Mouse (Mus musculus) neutrophil, adult 5-6 weeks (primary cell): ENCODE results near the gene Tmem53. TPM values are rescaled to one million over a fixed set of nuclear protein-coding genes. Genes with fewer than 3 reads are reported as not detected.
"Not testable (repeated sequence)": the region's sequence is repeated elsewhere in the genome, so short reads cannot be mapped to it uniquely, and the experiment has no call there.

Experiments used
- ATAC-seq: fragments of 151-379, 151-347 bp; 2 replicates; pipeline ENCODE4 v1.8.0; 2017; ENCODE audit warnings: mild to moderate bottlenecking, moderate TSS enrichment; ENCODE audit not compliant: insufficient number of reproducible peaks, poor library complexity, low FRiP score, severe bottlenecking; ENCODE audit errors: extremely low read depth
- total RNA-seq: library from RNA; stranded (forward); fragments of 200-1000 nt; gene quantifications from 2 replicates; pipeline ENCODE4 v1.2.3, GENCODE M21; 2017

The Tmem53 gene
- total RNA-seq, 1 experiment from 2014 or later = not detected

DNA sequence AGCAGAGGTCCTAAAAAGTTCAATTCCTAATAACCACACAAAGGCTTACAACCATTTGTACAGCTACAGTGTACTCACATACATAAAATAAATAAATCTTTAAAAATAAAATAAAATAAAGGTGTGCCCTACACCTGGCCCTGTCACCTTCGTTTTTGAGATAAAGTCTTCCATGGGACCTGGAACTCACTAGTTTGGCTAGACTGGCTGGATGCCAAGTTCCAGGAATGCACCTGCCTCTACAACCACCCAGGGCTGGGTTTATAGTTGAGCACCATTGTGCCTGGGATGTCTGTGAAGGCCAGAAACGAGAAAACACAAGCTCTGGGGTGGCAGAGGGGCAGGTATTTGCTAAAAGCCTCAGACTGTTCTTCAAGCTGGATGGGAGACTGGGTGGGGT is 12.6 kb upstream of the Tmem53 start:
- no peak for ATAC-seq

DNA sequence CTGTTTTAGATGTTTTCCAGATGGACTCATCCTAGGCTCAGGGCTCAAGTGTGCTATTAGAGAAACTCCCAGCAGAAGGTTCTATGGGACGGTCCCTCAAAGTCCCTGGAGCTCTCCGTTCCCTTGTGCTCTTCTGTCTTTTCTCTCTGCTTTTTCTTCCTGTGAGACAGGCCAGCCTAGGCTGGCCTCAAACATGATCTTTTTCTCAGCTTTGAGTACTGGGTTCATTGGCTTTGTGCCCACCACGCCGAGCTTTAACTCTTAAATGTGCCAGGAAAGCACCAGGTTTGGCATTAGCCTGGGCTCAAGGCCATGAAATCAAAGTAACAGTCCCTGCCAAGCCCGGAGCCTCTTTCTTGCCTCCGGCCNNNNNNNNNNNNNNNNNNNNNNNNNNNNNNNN is 10.9 kb upstream of the Tmem53 start:
- no peak for ATAC-seq

- ATAC-seq = no peak
These were observed 769 bp upstream of the Tmem53 start for GRCm38 (mm10) chr4:117250982-117251381.

DNA sequence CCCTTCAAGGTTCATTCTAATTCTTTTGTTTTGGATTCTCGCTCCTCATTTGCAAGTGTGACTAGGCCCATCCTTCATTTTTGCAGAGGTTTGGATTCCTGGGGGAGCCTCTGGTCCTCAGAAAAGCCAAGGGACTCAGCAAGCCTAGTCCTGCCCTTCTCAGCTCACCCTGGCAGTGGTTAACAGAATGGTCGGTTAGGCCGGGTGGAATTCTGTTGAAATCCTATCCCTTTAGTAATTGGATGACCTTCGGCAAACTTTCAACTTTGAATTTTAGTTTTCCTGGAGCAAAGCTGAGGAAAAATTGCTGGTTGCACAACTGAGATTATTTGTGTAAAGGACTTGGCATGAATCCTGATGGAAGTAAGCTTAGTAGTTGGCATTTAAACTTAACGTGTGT is 600 bp downstream of the Tmem53 start:
- no peak for ATAC-seq

DNA sequence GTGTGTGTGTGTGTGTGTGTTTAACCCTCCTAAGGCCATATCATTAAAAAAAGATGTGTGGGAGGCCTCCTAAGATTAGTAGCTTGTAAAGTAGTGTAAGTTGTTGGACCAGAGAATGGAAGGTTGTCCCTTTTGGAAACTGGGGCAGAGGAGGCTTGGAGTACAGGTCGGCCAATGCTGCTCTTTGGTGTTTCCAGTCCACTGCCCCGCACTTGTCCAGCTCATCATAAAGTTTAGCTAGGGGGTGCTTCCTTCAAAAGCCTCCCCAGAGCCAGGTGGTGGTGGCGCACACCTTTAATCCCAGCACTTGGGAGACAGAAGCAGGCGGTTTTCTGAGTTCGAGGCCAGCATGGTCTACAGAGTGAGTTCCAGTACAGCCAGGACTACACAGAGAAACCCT is 1.0 kb downstream of the Tmem53 start:
- no peak for ATAC-seq

DNA sequence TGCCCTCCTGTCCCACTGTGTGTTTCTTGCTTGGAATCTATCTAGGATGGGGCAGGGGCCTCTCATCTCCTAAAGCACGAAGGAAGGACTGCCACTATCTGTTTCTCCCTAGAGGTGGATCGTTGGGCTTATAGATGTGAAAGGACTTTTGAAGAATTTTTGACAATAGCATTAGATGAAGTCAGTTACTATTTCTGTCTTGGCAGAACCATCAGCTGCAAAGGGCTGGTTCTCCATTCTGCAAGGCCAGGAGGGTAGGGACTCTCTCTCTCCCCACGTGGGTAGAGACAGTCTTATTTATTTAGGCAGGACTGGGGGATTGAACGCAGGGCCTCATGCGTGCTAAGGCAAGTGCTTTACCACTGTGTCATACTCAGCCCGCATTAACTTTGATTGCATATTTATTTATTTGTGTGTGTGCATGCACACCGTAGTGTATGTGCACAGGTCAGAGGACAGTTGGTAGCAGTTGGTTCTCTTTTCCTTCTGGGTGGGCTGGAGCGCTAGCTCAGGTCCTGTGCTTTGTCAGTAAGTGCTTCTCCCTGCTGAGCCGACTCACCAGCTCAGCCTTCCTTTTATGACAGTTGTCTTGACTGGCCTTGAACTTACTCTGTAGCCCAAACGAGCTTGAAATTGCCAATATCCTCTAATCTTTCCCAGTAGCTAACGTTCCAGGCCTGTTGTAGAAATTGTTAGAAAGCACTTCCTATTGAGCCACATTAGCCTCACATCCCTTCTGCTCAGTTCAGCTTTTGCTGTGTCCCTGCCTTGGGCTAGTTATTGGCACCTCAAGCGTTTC is 1.7 kb downstream of the Tmem53 start:
- ATAC-seq = no peak

GRCm38 (mm10) chr4:117254017-117254627 is 2.4 kb downstream of the Tmem53 start:
- no peak for ATAC-seq

- no peak for ATAC-seq
These were observed 2.9 kb downstream of the Tmem53 start for GRCm38 (mm10) chr4:117254672-117255071.

- not testable (repeated sequence) for ATAC-seq
These were observed 8.2 kb downstream of the Tmem53 start for GRCm38 (mm10) chr4:117259909-117260308.

- no peak for ATAC-seq
These were observed 9.5 kb downstream of the Tmem53 start for GRCm38 (mm10) chr4:117261222-117261621.

DNA sequence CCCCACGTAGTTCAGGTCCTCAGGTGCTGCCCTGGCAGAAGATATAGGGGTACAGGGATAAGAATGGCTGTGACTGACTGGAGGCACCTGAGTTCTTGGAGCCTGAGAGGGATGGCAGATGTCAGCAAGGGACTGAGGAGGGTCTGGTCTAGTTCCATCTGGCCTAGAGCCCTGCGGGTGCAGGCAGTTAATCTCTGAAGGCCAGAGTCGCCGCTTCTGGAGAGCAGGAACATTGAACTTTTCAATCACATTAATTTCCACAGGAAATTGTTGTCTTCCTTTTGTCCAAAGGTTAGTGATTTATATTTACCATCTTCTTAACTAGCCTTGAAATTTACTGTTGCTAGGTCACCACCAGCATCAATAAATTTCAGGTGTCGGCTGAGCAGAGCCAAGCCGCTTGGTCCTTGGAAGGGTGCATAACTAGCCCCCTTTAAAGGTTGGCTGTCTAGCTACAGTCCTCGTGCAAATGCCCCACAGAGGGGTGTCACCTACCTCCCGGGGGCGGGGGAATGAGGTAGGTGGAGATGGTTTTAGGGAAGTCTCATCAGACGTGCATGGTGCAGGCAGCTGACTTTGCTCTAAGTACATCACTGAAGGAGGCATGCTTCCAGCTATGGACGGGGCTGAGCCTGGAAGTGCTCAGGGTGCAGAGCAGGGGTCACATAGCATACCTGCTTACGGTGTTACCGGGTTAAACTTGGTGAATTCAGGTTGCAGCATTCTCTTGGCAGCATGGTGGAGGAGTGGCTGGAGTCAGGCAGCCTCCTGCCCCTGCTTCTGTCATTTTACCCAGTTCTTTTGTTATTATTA is 10.6 kb downstream of the Tmem53 start:
- no peak for ATAC-seq

- no peak for ATAC-seq
These were observed 11.2 kb downstream of the Tmem53 start for GRCm38 (mm10) chr4:117262987-117263386.

GRCm38 (mm10) chr4:117267284-117267683 is 15.5 kb downstream of the Tmem53 start:
- peak; percentile 83 for ATAC-seq

DNA sequence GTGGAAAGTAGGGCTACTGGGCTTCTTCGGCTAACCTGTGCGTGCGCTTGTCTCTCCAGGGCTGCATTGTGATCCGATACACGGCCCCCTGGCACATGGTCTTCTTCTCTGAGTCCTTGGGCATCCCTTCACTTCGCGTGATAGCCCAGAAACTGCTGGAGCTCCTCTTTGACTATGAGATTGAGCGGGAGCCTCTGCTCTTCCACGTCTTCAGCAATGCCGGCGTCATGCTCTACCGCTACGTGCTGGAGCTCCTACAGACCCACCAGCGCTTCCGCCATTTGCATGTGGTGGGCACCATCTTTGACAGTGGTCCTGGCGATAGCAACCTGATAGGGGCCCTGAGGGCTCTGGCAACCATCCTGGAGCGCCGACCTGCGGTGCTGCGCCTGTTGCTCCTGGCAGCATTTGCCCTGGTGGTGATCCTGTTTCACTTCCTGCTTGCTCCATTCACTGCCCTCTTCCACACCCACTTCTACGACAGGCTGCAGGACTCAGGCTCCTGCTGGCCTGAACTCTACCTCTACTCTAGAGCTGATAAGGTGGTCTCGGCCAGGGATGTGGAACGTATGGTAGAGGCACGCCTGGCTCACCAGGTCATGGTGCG is 16.2 kb downstream of the Tmem53 start:
- ATAC-seq = no peak

DNA sequence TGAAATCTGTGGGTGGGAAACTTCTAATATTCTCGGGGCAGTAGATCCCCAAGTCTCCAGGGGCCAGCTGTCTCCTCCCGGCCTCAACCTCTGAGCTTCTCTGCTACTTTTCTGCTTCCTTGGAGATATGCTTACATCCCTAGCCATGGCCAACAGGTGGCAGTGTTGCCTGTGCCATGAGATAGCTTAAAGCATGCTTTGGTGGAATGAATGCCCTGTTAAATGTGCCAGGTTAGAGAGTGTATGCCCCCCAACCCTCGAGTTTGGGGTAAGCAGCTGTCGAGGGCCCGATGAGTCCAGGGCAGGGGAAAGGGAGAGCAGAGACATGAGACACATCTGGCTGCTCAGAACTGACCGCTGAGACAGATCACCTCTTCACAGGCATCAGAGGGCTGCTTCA is 18.5 kb downstream of the Tmem53 start:
- peak; percentile 54 for ATAC-seq

DNA sequence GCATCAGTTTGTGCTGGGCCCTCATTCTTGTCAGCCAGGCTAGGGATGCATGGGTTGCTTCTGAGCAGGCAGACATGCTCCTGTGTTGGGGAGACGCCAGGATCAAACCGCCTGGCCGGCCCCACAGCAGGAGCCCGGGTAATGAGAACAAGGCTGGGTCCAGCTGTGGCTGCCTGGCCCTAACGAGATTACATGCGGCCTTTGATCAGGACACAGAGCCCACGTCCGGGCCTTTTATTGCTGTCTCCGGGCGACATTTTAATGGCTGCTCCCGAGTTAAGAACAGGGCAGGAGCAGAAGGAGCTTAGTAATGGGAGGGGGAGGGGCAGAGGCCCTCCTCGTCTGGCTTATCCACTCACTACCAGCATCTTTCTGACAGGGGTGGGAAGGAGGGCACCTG is 20.7 kb downstream of the Tmem53 start:
- ATAC-seq = no peak

GRCm38 (mm10) chr4:117274720-117275119 is 23.0 kb downstream of the Tmem53 start:
- no peak for ATAC-seq

DNA sequence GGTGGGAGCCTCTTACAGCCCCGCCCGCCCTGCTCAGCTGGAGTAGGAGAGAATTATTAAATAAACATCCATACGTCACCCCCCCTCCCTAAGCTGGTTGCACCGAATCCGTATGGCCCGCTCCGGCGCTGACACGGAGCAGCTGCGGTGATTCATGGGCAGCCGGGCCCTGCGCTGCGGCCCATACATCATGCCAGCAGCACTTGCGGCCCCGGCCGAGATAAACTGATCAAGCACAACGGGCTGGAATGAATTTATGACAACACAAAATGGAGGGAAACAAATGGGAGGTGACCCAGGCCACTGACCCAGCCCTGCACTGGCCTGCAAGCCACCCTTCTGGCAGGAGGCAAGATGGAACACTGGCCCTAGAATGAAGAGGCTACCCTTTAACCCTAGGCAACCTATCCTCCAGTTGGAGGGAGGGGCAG is 24.5 kb downstream of the Tmem53 start:
- ATAC-seq = no peak

GRCm38 (mm10) chr4:117277021-117277420 is 25.3 kb downstream of the Tmem53 start:
- ATAC-seq = no peak
